Mouse (Mus musculus) liver, embryonic 15.5 days (tissue): ENCODE measurements around the gene Gtdc1. TPM values are rescaled to one million over a fixed set of nuclear protein-coding genes. Genes with fewer than 3 reads are reported as not detected.
"Not testable (repeated sequence)": the region's sequence is repeated elsewhere in the genome, so short reads cannot be mapped to it uniquely, and the experiment has no call there.

Experiments used
- ATAC-seq: fragments of 200-750 bp; cut with Nextera tagmentation; 2 replicates; pipeline ENCODE4 v1.8.0; 2017; ENCODE audit warnings: moderate number of reproducible peaks, mild to moderate bottlenecking, moderate library complexity; ENCODE audit not compliant: insufficient read depth
- H3K27ac ChIP-seq: fragments of 300-500 bp; sonication (generic); replicated peaks from 2 replicates; pipeline ENCODE4 v1.5.1; 2015; ENCODE audit warnings: mild to moderate bottlenecking, inconsistent platforms
- H3K27me3 ChIP-seq: fragments of 300-500 bp; sonication (generic); 2 replicates; pipeline ENCODE4 v1.6.1; 2015; ENCODE audit warnings: mild to moderate bottlenecking, inconsistent platforms
- H3K36me3 ChIP-seq: fragments of 300-500 bp; sonication (generic); replicated peaks from 2 replicates; pipeline ENCODE4 v1.6.1; 2015; ENCODE audit warnings: moderate library complexity, mild to moderate bottlenecking, inconsistent platforms
- H3K4me1 ChIP-seq: fragments of 300-500 bp; sonication (generic); replicated peaks from 2 replicates; pipeline ENCODE4 v1.6.1; 2015; ENCODE audit warnings: inconsistent platforms
- H3K4me2 ChIP-seq: fragments of 300-500 bp; sonication (generic); 2 replicates; pipeline ENCODE4 v1.6.1; 2015; ENCODE audit warnings: moderate library complexity, mild to moderate bottlenecking, inconsistent platforms
- H3K4me3 ChIP-seq: fragments of 300-500 bp; sonication (generic); replicated peaks from 2 replicates; pipeline ENCODE4 v1.5.1; 2015; ENCODE audit warnings: mild to moderate bottlenecking, inconsistent platforms
- H3K9ac ChIP-seq: fragments of 300-500 bp; sonication (generic); 2 replicates; pipeline ENCODE4 v1.6.1; 2015; ENCODE audit warnings: moderate library complexity, mild to moderate bottlenecking, inconsistent platforms
- H3K9me3 ChIP-seq: fragments of 300-500 bp; sonication (generic); replicated peaks from 2 replicates; pipeline ENCODE4 v1.6.1; 2016; ENCODE audit warnings: inconsistent platforms
- WGBS: fragments of 180-500 bp; shearing (Covaris S2); methylation state at CpG from one replicate; pipeline ENCODE4 v1.1.7; 2015; ENCODE audit warnings: mixed read lengths; ENCODE audit not compliant: insufficient replicate concordance; 5-methylcytosine and 5-hydroxymethylcytosine counted together
- polyA plus RNA-seq: library from polyadenylated mRNA; unstranded; fragments of >200 nt; fragmentation: Nextera tagmentation; extraction: Ambion mirVana; gene quantifications from 2 replicates; pipeline ENCODE4 v1.2.1, GENCODE M21; 2015

The Gtdc1 gene
- polyA plus RNA-seq, 1 experiment from 2014 or later, result 4.0 TPM

DNA sequence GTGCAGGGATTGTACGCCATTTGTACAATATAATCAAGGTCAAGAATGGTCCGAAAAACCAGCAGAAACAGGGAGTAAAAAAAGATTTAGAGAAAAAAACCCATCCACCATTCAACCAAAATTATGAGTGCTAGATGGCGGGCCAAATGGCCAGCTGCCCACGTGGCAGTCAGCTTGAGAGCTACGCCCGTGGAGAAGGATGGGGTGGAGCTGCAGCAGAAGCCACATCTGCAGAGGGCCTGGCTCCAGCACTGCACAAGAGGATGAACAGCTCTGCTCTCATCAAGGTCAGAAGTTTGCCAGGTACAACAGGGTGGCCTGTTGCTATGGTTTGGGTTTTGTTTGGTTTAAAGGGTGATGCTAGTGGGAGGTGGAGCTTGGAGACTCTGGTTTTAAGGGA, 281.1 kb downstream of the Gtdc1 start:
- Histone ChIP-seq H3K4me1 (no peaks in the 10 kb centered on the region), H3K9me3 (no peaks in the 10 kb centered on the region), H3K9ac (no peak overlapping the region), H3K4me2 (no peak overlapping the region), H3K27ac (no peak overlapping the region), H3K27me3 (no peaks in the 10 kb centered on the region), H3K36me3 (no peaks in the 10 kb centered on the region), H3K4me3 (no peak overlapping the region)
- no peak for ATAC-seq
- 67% methylated on average over 6 of the region's 6 CpGs for WGBS

DNA sequence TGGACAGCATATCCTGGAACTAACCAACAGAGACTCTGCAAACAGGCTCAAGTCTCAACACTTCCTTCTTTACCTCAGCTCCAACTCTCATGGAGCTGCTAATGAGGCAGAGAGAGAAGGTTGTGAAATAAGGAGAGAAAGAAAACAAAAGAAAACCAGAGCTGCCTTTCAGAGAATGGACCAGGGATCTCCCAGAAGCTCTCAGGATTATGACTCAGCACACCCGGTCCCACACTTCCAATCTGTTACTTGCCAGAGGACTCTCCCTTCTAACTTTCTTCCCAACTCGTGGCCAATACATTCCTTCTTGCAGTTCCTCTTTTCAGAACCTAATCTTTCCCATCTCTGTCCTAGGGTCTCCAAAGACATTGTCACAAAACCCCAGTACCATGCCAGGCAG, 288.1 kb downstream of the Gtdc1 start:
- ATAC-seq, result no peak
- Histone ChIP-seq H3K9me3 (no peaks in the 10 kb centered on the region), H3K36me3 (no peaks in the 10 kb centered on the region), H3K27me3 (no peaks in the 10 kb centered on the region), H3K27ac (no peak overlapping the region), H3K9ac (no peak overlapping the region), H3K4me1 (no peaks in the 10 kb centered on the region), H3K4me3 (no peak overlapping the region), H3K4me2 (no peak overlapping the region)
- 21% methylated on average over 2 of the region's 2 CpGs for WGBS

DNA sequence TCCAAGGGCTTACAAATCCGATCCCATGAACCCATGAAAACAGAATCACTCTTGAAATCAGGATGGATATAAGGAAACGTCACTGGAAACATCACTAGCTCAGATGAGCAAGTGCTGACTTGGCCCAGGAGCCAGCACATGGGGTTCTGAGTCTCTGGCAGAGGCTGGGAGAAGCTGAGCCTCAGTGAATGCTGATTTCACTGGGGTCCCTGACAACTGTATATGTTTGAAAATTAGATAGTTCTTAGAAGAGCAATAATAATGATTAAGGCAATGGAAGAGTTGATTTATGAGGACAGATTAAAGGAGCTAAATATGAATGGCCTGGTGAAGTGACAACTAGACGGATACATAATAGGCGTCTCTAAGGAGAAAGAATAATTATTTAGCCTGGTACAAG, 289.3 kb downstream of the Gtdc1 start:
- 56% methylated on average over 4 of the region's 4 CpGs for whole genome bisulfite sequencing
- Histone ChIP-seq H3K36me3 (no peaks in the 10 kb centered on the region), H3K27me3 (no peaks in the 10 kb centered on the region), H3K9ac (no peak overlapping the region), H3K4me3 (no peak overlapping the region), H3K4me1 (no peaks in the 10 kb centered on the region), H3K9me3 (no peaks in the 10 kb centered on the region), H3K4me2 (no peak overlapping the region), H3K27ac (no peak overlapping the region)
- no peak for ATAC-seq

GRCm38 (mm10) chr2:44633971-44634370, 293.5 kb downstream of the Gtdc1 start:
- Histone ChIP-seq H3K27me3 (no peaks in the 10 kb centered on the region), H3K9ac (no peak overlapping the region), H3K27ac (no peak overlapping the region), H3K4me2 (no peak overlapping the region), H3K4me1 (no peaks in the 10 kb centered on the region), H3K36me3 (no peaks in the 10 kb centered on the region), H3K9me3 (no peaks in the 10 kb centered on the region), H3K4me3 (no peak overlapping the region)
- ATAC-seq, result no peak
- 80% methylated on average over 8 of the region's 8 CpGs for WGBS

- Histone ChIP-seq H3K4me1 (no peaks in the 10 kb centered on the region), H3K9me3 (no peaks in the 10 kb centered on the region), H3K27ac (no peak overlapping the region), H3K36me3 (no peaks in the 10 kb centered on the region), H3K4me3 (no peak overlapping the region), H3K27me3 (no peaks in the 10 kb centered on the region), H3K4me2 (no peak overlapping the region), H3K9ac (no peak overlapping the region)
- 79% methylated on average over 5 of the region's 5 CpGs for WGBS
- ATAC-seq, result no peak
These were observed 294.4 kb downstream of the Gtdc1 start for GRCm38 (mm10) chr2:44633064-44633463.

DNA sequence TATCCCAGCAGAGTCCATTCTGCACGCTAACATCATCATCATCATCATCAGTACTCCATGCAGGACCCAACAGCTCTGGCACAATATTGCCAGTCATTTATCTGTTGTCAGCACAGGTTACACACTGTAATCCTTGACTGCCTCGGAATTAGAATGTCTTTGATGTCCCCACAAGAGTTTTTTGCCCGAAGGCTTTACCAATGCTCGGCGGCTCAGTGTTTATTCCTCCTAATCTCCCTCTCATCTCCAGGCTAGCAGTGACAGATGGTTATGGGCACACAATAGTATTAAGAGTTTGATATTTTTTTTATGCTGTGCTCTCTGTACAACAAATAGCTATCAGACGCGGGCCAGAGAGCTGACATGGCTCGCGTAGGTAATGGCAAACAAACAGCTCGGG, 294.9 kb downstream of the Gtdc1 start:
- no peak overlapping the region for H3K9ac ChIP-seq
- H3K36me3 ChIP-seq, result no peaks in the 10 kb centered on the region
- 83% methylated on average over 10 of the region's 10 CpGs for WGBS
- H3K4me2 ChIP-seq, result no peak overlapping the region
- no peak overlapping the region for H3K27ac ChIP-seq
- H3K4me3 ChIP-seq, result no peak overlapping the region
- no peaks in the 10 kb centered on the region for H3K9me3 ChIP-seq
- no peaks in the 10 kb centered on the region for H3K27me3 ChIP-seq
- H3K4me1 ChIP-seq, result no peaks in the 10 kb centered on the region
- no peak for ATAC-seq

DNA sequence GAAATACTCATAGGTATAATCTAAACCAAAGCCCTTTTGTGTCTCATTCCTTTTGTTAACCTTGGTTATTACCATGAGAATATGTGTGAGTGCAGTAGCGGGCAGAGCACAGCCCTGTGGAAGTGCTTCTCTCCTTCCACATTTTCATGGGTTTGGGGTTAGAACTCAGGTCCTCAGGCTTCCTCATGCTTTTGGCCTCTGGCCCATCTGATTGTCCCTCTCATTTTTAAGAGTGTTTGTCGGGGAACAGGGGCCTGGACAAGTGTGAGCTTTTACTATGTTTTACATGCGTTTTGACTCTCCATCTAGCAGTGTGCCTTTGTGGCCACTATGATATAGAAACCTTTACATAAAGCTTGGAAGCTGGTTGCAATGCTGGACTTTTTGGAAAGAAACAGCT, 296.4 kb downstream of the Gtdc1 start:
- Histone ChIP-seq H3K27me3 (no peaks in the 10 kb centered on the region), H3K4me1 (no peaks in the 10 kb centered on the region), H3K9ac (no peak overlapping the region), H3K4me2 (no peak overlapping the region), H3K36me3 (no peaks in the 10 kb centered on the region), H3K9me3 (no peaks in the 10 kb centered on the region), H3K27ac (no peak overlapping the region), H3K4me3 (no peak overlapping the region)
- 62% methylated on average over 3 of the region's 3 CpGs for WGBS
- no peak for ATAC-seq

DNA sequence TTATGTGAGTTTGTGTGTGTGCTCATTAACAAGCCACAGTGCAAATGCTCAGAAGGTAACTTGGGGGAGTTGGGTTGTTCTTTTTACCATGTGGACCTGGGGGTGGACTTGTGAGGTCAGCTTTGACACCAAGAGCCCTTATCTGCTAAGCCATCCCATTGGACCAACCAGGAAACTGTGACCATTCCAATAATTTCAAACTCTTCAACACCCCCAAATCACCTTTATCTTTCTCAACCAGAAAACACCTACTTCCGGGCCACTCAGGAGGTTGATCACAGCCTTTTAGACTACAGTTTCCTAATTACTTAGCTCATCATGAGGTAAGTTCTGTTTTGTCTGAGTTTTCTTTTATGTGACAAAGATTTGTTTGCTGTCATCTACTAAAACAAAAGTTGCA, 298.7 kb downstream of the Gtdc1 start:
- Histone ChIP-seq H3K4me2 (no peak overlapping the region), H3K9me3 (no peaks in the 10 kb centered on the region), H3K27me3 (no peaks in the 10 kb centered on the region), H3K4me3 (no peak overlapping the region), H3K27ac (no peak overlapping the region), H3K4me1 (no peaks in the 10 kb centered on the region), H3K9ac (no peak overlapping the region), H3K36me3 (no peaks in the 10 kb centered on the region)
- no peak for ATAC-seq
- WGBS, result 44% methylated on average over 1 of the region's 1 CpGs

DNA sequence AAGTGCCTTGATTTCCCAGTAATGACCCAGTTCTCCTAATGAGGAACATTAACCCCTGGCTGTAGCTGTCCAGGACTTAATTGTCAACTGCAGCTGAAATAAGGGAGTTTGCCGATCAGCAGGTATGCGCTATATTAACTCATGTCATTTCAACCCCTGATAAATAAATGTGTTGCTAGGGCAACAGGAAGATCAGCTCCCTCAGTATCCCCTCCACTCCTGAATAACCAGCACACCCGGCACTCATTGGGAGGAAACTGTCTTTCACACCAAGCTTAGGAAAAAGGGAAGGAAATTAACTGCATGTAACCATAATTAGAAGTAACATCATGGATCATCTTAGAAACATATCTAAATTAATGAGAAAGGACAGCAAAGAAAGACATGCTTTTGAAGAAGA, 302.3 kb downstream of the Gtdc1 start:
- Histone ChIP-seq H3K9ac (no peak overlapping the region), H3K27me3 (no peaks in the 10 kb centered on the region), H3K4me3 (no peak overlapping the region), H3K27ac (no peak overlapping the region), H3K4me1 (no peaks in the 10 kb centered on the region), H3K4me2 (no peak overlapping the region), H3K36me3 (no peaks in the 10 kb centered on the region), H3K9me3 (no peaks in the 10 kb centered on the region)
- 69% methylated on average over 3 of the region's 3 CpGs for WGBS
- no peak for ATAC-seq

DNA sequence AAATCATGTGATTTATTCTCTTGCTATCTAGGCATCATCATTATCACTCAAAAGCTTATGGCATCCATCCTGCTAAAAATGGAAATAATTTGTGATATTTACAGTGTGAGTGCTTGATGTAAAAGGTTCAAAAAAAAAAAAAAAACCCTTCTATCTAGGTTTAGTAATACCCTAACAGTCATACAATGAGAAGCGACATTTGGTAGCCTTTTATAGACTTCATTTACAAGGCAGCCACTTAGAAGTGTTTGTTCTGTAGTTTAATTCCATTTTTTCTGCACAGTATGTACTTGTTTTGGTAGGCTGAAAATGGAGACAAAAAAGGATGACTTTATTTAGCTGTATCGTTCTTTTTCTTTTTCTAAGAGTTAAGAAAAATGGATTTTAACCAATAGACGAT, 305.0 kb downstream of the Gtdc1 start:
- no peak overlapping the region for H3K4me2 ChIP-seq
- no peaks in the 10 kb centered on the region for H3K27me3 ChIP-seq
- H3K36me3 ChIP-seq, result no peaks in the 10 kb centered on the region
- H3K9ac ChIP-seq, result no peak overlapping the region
- H3K4me3 ChIP-seq, result no peak overlapping the region
- H3K4me1 ChIP-seq, result no peaks in the 10 kb centered on the region
- no peak for ATAC-seq
- no peak overlapping the region for H3K27ac ChIP-seq
- H3K9me3 ChIP-seq, result no peaks in the 10 kb centered on the region
- WGBS, result 72% methylated on average over 3 of the region's 3 CpGs

DNA sequence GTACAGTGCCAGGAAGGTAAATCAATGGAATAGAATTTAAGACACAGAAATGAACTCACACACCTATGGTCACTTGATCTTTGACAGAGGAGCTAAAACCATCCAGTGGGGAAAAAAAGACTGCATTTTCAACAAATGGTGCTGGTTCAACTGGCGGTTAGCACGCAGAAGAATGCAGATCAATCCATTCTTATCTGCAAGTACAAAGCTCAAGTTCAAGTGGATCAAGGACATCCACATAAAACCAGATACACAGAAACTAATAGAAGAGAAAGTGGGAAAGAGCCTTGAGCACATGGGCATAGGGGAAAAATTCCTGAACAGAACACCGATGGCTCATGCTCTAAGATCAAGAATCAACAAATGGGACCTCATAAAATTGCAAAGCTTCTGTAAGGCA, 327.8 kb downstream of the Gtdc1 start:
- H3K9me3 ChIP-seq, H3K4me1 ChIP-seq, H3K4me2 ChIP-seq, H3K9ac ChIP-seq, H3K27me3 ChIP-seq, ATAC-seq, H3K27ac ChIP-seq, H3K36me3 ChIP-seq, H3K4me3 ChIP-seq: not testable (repeated sequence)
- WGBS, result 65% methylated on average over 3 of the region's 3 CpGs

GRCm38 (mm10) chr2:44594276-44594675, 333.2 kb downstream of the Gtdc1 start:
- H3K36me3 ChIP-seq, result no peaks in the 10 kb centered on the region
- no peaks in the 10 kb centered on the region for H3K4me1 ChIP-seq
- H3K4me3 ChIP-seq, result no peak overlapping the region
- ATAC-seq, result no peak
- no peak overlapping the region for H3K4me2 ChIP-seq
- H3K9me3 ChIP-seq, result no peaks in the 10 kb centered on the region
- no peak overlapping the region for H3K9ac ChIP-seq
- H3K27me3 ChIP-seq, result no peaks in the 10 kb centered on the region
- no peak overlapping the region for H3K27ac ChIP-seq
- 62% methylated on average over 1 of the region's 1 CpGs for WGBS
